Mouse (Mus musculus) gastrocnemius, postnatal 36 days (tissue): ENCODE measurements at regions not wholly inside any gene's neighbourhood (a gene's known extent, or its start where the extent isn't known, plus 50 kb on each side); places are given as distances from the start of the nearest gene placed in this dataset.

Experiments
- DNase-seq, 2 experiments: peaks; one replicate each; pipeline ENCODE4 v3.0.0; 2022
- intact Hi-C: fragments of 180-260 bp; cut with DNase I; formaldehyde crosslinking; loops from one replicate; pipeline ENCODE4 v1.15.1; 2025

DNA sequence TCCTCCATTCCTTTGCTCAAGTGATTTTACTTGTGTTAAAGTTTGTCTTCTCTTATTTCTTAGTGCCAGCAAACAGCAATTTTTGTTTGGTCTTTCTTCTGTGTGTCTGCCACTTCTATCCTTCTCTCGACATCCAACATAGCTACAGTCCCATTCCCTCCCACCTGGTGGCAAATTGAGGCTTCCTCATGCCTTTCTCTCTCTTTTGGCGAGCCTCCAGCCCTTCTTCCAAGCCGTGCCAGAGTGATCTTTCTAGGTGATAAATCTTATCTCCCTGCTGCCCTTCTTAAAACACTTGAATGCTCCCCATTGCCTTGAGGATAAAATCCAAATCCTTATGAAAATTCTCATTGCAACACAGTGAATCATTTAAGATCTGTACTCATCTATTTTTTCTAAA, 101.0 kb upstream of the Phactr1 start:
- no peak for DNase-seq
- intact Hi-C loops: no loop called here

- intact Hi-C loops: loop anchor here (5.0 to 10.0 kb wide), 2 partner anchors 287 to 944 kb away; partner anchors contain the start of gene Edn1
Observed at GRCm38 (mm10) chr13:42589136-42589535, 91.3 kb upstream of the Phactr1 start.

DNA sequence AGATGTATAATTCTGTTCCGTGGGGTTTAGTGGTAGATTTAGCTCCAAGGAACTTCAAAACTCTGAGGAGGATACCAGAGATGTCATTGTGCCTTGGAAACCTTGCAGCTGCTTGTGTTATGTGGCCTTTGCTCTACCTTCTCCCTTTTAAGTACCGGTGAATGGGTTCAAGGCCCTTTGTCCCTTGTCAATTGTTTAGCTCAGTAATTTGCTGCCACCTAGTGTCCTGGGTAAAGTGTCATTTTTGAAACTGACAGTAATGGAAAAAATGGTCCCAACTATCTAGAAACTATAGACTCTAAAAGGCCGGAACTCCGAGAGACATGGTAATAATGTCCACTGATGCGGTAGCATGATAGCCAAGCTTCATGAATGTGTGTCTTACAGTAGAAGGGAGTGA, 90.8 kb upstream of the Phactr1 start:
- intact Hi-C loops: loop anchor here (5.0 to 10.0 kb wide), 3 partner anchors 287 to 945 kb away; partner anchors contain the start of gene Edn1
- no peak for DNase-seq

More at GRCm38 (mm10) chr13:42589136-42589535, 91.3 kb upstream of the Phactr1 start:
- DNase-seq: no peak

DNA sequence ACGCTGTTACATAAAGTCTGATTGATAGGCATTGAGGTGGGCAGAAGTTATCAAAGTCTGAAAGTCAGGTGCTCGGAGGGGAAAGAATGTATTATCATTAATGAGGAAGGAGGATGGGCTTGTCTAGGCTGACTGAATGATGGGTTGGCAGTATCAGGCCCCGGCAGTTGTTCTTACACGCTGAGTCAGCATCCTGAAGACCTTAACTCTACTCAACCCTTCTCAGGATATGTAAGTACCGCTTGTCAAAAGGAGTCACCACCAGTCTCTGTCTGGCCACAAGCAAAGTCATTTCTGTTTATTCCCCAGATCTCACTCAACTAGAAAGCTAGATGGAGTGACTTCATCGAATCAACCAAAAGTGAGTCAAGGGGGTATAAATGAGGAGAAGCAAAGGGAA, 90.0 kb upstream of the Phactr1 start:
- intact Hi-C loops: loop anchor here (10.0 kb wide), 1 partner anchor 416 kb away; no protein-coding TSS in a partner anchor

GRCm38 (mm10) chr13:42592945-42593344, 87.5 kb upstream of the Phactr1 start:
- intact Hi-C loops: loop anchor here (10.0 kb wide), 1 partner anchor 418 kb away; no protein-coding TSS in a partner anchor
- DNase-seq: no peak

More for the DNA sequence above, 90.0 kb upstream of the Phactr1 start:
- DNase-seq: no peak

- intact Hi-C loops: loop anchor here (10.0 kb wide), 1 partner anchor 419 kb away; no protein-coding TSS in a partner anchor
- DNase-seq: no peak
Observed at GRCm38 (mm10) chr13:42593488-42594170, 86.8 kb upstream of the Phactr1 start.

GRCm38 (mm10) chr13:42595180-42595579, 85.2 kb upstream of the Phactr1 start:
- intact Hi-C loops: loop anchor here (10.0 kb wide), 1 partner anchor 420 kb away; no protein-coding TSS in a partner anchor
- no peak for DNase-seq

DNA sequence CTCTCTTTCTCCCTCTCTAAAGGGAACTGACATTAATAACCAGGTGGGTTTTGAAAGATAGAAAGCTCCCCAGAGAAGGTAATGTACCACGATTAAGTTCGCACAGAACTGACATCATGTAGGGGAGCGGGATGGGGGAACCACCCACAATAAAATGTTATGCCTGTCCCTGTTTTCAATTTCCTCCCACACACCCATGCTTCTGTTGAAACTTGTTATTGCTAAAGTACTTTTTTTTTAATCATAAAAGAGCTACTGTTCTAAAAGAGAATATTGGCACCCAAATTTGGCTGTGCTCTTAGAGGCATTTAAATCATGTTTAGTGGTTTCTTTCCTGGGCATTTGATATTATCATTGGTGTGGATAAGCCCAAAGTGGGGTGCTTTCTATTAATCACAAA, 82.6 kb upstream of the Phactr1 start:
- no peak for DNase-seq
- intact Hi-C loops: loop anchor here (10.0 kb wide), 1 partner anchor 423 kb away; no protein-coding TSS in a partner anchor

GRCm38 (mm10) chr13:42603308-42603707, 77.1 kb upstream of the Phactr1 start:
- no peak for DNase-seq
- intact Hi-C loops: no loop called here

DNA sequence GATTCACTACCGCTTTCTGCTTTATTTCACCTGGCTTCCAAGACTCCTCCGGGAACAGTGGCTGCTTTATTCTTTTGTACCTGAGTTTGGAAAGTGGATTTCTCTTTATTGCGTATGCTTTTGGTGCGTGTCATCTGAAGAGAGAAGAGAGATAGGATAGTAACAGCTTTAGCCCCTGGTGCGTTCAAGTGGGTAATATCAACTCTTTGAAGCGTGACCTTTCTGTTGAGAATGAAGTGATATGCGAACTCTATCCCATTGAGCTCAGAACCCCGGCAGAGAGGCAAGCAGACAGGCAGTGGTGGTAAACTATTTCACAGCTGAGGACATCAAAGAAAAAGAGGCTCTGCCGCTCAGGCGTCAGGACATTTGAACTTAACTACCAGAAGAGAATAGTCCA, 72.7 kb upstream of the Phactr1 start:
- intact Hi-C loops: no loop called here
- DNase-seq: no peak

DNA sequence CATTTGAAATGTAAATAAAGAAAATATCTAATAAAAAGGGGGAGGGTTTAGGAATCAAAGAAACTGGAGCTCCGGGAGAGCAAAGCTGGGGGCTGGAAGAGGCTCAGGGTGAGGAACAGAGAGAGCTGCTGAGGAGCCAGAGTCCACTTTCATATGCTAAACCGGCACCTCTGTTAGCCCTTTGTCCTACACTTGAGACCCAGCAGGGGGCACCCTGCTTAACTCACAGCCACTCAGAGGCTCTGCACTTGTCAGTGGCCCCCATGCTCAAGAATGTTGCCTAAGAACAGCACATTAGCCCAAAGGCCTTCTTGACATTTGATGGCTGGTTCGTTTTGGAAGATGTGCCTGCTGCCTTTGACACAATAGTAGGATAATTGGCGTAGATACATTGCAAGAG, 71.5 kb upstream of the Phactr1 start:
- DNase-seq: no peak
- intact Hi-C loops: no loop called here

DNA sequence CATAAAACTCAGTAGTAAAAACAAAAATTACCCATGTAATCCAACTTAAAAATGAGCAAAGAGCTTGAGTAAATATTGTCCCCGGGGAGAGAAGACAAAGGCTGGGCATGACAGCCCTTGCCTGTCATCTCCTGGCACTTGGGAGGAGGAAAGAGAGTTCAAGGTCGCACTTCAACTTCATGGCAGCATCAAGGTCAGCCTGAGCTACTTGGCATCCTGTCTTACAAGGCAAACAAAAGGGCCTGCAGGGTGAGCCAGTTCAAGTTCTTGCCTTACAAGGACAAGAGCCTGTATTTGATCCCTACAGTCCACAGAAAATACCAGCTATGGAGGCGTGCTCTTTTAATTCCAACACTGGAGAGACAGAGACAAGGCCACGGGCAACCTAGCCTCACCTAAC, 67.1 kb upstream of the Phactr1 start:
- intact Hi-C loops: no loop called here
- no peak for DNase-seq

DNA sequence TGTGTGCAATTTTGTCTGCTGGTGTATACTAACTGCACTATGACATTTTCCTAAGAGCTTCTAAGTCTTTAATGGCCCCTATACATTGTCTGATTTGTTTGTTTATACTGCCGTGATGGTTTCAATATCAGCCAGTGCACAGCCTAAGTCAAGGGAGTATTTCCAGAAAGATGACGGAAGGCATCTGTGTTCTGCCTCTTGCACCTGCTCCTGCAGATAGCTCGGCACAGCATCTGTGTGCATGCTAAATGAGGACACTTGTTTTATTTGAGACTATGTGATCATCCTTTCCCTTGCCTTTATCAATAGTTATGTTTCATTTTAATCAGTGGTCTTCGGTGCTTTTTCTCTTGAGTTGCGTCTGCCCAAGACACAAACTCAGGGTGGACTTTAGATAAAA, 64.6 kb upstream of the Phactr1 start:
- no peak for DNase-seq
- intact Hi-C loops: no loop called here

GRCm38 (mm10) chr13:42617225-42617624, 63.2 kb upstream of the Phactr1 start:
- no peak for DNase-seq
- intact Hi-C loops: no loop called here

DNA sequence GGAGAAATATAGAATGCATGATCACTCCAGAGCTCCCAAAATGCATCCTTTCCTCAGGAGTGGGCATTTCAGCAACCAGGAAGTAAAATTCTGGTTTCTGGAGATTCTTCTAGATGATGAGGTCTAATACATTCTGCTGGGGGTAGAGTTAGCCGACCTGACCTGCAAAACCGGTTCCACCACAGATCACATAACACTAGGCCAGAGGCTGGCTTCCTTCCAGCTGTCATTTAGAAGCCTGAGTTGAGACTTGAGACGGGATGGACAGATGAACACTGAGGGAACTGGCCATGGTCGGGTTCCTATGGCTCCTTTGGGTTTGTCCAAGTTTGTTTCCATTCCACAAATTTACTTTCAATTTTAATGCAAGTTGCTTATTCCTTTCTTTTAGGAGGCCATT, 62.6 kb upstream of the Phactr1 start:
- intact Hi-C loops: no loop called here
- no peak for DNase-seq

- intact Hi-C loops: no loop called here
- DNase-seq: no peak
Observed at GRCm38 (mm10) chr13:42619555-42620280, 60.7 kb upstream of the Phactr1 start.

- no peak for DNase-seq
- intact Hi-C loops: no loop called here
Observed at GRCm38 (mm10) chr13:42623491-42623890, 56.9 kb upstream of the Phactr1 start.
